Mouse (Mus musculus) cerebellum, adult 8-10 months (tissue): ENCODE results near the gene Gpx4.
"Not testable (repeated sequence)": the region's sequence is repeated elsewhere in the genome, so short reads cannot be mapped to it uniquely, and the experiment has no call there.

Source experiments
- DNase-seq: peaks from one replicate; pipeline ENCODE4 v3.0.0; 2022

Gpx4 gene

GRCm38 (mm10) chr10:80024229-80025043 is 22.5 kb upstream of the Gpx4 start:
- no peak for DNase-seq

- DNase-seq = no peak
Observed at GRCm38 (mm10) chr10:80025044-80025347, 22.0 kb upstream of the Gpx4 start.

- DNase-seq = no peak
Observed at GRCm38 (mm10) chr10:80025463-80025862, 21.5 kb upstream of the Gpx4 start.

- DNase-seq = no peak
Observed at GRCm38 (mm10) chr10:80025889-80026288, 21.1 kb upstream of the Gpx4 start.

- no peak for DNase-seq
Observed at GRCm38 (mm10) chr10:80027681-80028520, 19.1 kb upstream of the Gpx4 start.

GRCm38 (mm10) chr10:80028521-80028846 is 18.5 kb upstream of the Gpx4 start:
- no peak for DNase-seq

- no peak for DNase-seq
Observed at GRCm38 (mm10) chr10:80030191-80030590, 16.8 kb upstream of the Gpx4 start.

- DNase-seq = no peak
Observed at GRCm38 (mm10) chr10:80030736-80031135, 16.2 kb upstream of the Gpx4 start.

GRCm38 (mm10) chr10:80032799-80033480 is 14.0 kb upstream of the Gpx4 start:
- no peak for DNase-seq

- DNase-seq = no peak
Observed at GRCm38 (mm10) chr10:80033511-80034391, 13.2 kb upstream of the Gpx4 start.

- no peak for DNase-seq
Observed at GRCm38 (mm10) chr10:80035148-80035547, 11.8 kb upstream of the Gpx4 start.

GRCm38 (mm10) chr10:80035686-80036085 is 11.3 kb upstream of the Gpx4 start:
- no peak for DNase-seq

GRCm38 (mm10) chr10:80036832-80037231 is 10.1 kb upstream of the Gpx4 start:
- DNase-seq = no peak

GRCm38 (mm10) chr10:80039559-80039979 is 7.4 kb upstream of the Gpx4 start, which contains the start of gene Polr2e:
TSS of gene Polr2e (minus strand) at chr10:80039795.
- peak; percentile 95 for DNase-seq

- DNase-seq = not testable (repeated sequence)
Observed at GRCm38 (mm10) chr10:80041409-80042060, 5.4 kb upstream of the Gpx4 start.

GRCm38 (mm10) chr10:80044087-80044486 is 2.9 kb upstream of the Gpx4 start:
- DNase-seq = no peak

GRCm38 (mm10) chr10:80045364-80045763 is 1.6 kb upstream of the Gpx4 start:
- DNase-seq = not testable (repeated sequence)

GRCm38 (mm10) chr10:80045766-80046165 is 1.2 kb upstream of the Gpx4 start:
- no peak for DNase-seq

GRCm38 (mm10) chr10:80048396-80048795 is 1.4 kb downstream of the Gpx4 start:
- no peak for DNase-seq

- DNase-seq = no peak
Observed at GRCm38 (mm10) chr10:80048834-80049233, 1.9 kb downstream of the Gpx4 start.

- DNase-seq = no peak
Observed at GRCm38 (mm10) chr10:80050244-80050643, 3.3 kb downstream of the Gpx4 start.
